Mouse (Mus musculus): ENCODE measurements around the gene Bicd2. TPM values are rescaled to one million over a fixed set of nuclear protein-coding genes. Genes with fewer than 3 reads are reported as not detected.
A peak's percentile ranks its signal among the peaks of the same experiment; 100 is the strongest.

The Bicd2 gene
- polyA plus RNA-seq (2014; fragmentation: Nextera tagmentation; extraction: Ambion mirVana): 37.1 and 37.4 TPM in 2 replicates

DNA sequence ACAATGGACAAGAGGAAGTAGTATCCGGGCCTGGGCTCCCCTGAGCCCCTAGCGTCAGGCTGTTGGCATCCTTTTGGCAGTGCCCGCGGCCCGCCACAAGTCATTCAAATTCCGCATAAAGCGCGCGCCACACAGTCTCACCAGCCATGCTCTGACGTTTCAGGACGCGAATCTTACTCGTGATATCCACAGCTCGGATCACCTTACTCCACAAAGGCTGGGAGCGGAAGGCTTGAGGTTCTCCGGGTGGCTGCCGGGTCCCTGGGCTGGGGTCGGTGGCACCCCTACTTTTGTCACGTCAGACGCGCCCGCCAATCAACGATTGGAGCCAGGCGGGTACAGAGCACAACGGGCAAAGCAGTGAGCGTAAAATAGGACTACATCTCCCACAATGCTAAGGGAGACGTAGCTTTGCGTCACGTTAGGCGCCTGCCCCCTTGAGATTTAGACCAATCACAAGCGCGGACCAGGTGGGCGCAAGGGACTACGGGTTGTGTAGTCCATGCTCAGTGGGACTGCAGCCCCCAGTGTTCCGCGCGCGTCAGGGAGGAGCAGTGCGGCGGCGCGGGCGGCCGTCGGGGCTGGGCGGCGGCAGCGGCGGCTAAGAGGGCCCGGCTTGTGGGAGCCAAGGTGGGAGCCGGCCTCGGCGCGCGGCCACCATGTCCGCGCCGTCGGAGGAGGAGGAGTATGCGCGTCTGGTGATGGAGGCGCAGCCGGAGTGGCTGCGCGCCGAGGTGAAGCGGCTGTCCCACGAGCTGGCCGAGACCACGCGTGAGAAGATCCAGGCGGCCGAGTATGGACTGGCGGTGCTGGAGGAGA is at the start of gene Bicd2:
Gene Bicd2, plus strand, starts transcription at position 574 of the 819 bp plus-strand sequence.
- peak within 1 kb of the TSS; percentile 73 for H3K4me2 ChIP-seq (ENCODE audit: low read depth)
- WGBS: under 1% methylated on average over 73 of the region's 74 CpGs
- peak; percentile 95 for DNase-seq (ENCODE audit: low spot score)
- peak; percentile 99 for ATAC-seq (ENCODE audit: insufficient read depth, low FRiP score, low TSS enrichment)
- H3K27me3 ChIP-seq (ENCODE audit: control insufficient read depth, insufficient read depth, low read length): no peaks in the 10 kb centered on the region
- peak within 1 kb of the TSS; percentile 80 for H3K9ac ChIP-seq (ENCODE audit: low read length)
- H3K36me3 ChIP-seq (ENCODE audit: control insufficient read depth, insufficient read depth, low read length): no peaks in the 10 kb centered on the region
- peak within 1 kb of the TSS; percentile 82 for H3K4me3 ChIP-seq (ENCODE audit: low read depth, low read length)
- H3K4me1 ChIP-seq (ENCODE audit: control insufficient read depth, insufficient read depth, low read length): peaks cover 18% of the 10 kb centered on the region; the same call in 1 of the 2 replicates
- no peaks in the 10 kb centered on the region for H3K9me3 ChIP-seq (ENCODE audit: control insufficient read depth, low read length)
- peak within 1 kb of the TSS; percentile 58; the same call in 1 of the 2 replicates for H3K27ac ChIP-seq (ENCODE audit: low read depth, low read length)

DNA sequence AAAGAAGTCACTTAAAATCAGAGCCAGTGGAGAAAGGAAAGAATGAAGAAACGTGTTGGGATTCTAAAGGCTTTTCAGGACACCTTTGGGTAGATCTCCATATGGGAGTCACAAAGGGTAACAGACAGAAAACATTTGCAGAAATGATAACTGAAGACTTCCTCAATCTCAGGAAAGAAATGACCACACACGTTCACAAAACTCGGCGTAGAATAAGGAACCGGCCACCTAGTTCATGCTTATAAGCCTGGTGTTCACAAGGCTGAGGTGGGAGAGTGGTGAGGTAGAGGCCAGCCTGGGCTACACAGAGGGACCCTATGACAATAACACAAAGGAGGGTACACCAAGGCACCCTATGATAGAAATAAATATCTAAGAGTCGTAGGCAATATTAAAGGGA is 49.4 kb upstream of the Bicd2 start:
- ATAC-seq (ENCODE audit: insufficient read depth, low FRiP score, low TSS enrichment): no peak

DNA sequence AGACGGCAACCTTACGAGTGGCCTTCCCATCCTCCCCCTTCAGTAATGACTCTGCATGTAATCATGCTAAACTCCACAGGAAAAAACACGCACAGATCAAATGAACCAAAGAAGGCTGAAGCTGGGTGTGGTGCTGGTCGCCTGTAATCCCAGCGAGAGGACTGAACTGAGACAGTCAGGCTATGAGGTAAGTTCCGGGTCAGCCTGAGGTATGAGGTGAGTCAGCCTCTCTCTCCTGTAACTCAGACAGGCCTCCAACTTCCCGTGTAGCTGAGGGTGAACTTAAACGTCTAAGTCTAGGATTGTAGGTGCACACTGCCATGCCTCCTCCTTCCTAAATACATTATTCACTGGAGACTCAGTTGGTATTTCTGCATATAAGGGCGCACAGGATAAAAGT is 47.3 kb upstream of the Bicd2 start:
- H3K9ac ChIP-seq (ENCODE audit: low read length): no peak overlapping the region
- no peak overlapping the region for H3K27ac ChIP-seq (ENCODE audit: low read depth, low read length)
- ATAC-seq (ENCODE audit: insufficient read depth, low FRiP score, low TSS enrichment) (no peak), DNase-seq (ENCODE audit: low spot score) (no peak)
- WGBS: 82% methylated on average over 9 of the region's 9 CpGs
- H3K4me2 ChIP-seq (ENCODE audit: low read depth): no peak overlapping the region
- no peaks in the 10 kb centered on the region for H3K27me3 ChIP-seq (ENCODE audit: control insufficient read depth, insufficient read depth, low read length)
- no peaks in the 10 kb centered on the region for H3K9me3 ChIP-seq (ENCODE audit: control insufficient read depth, low read length)
- H3K36me3 ChIP-seq (ENCODE audit: control insufficient read depth, insufficient read depth, low read length): no peaks in the 10 kb centered on the region
- H3K4me1 ChIP-seq (ENCODE audit: control insufficient read depth, insufficient read depth, low read length): no peaks in the 10 kb centered on the region
- H3K4me3 ChIP-seq (ENCODE audit: low read depth, low read length): no peak overlapping the region

More for the DNA sequence above, 49.4 kb upstream of the Bicd2 start:
- no peak for DNase-seq (ENCODE audit: low spot score)
- no peaks in the 10 kb centered on the region for H3K9me3 ChIP-seq (ENCODE audit: control insufficient read depth, low read length)
- no peak overlapping the region for H3K4me3 ChIP-seq (ENCODE audit: low read depth, low read length)
- H3K4me2 ChIP-seq (ENCODE audit: low read depth): no peak overlapping the region
- H3K9ac ChIP-seq (ENCODE audit: low read length): no peak overlapping the region
- H3K4me1 ChIP-seq (ENCODE audit: control insufficient read depth, insufficient read depth, low read length): no peaks in the 10 kb centered on the region
- no peak overlapping the region for H3K27ac ChIP-seq (ENCODE audit: low read depth, low read length)
- 94% methylated on average over 6 of the region's 6 CpGs for WGBS
- H3K36me3 ChIP-seq (ENCODE audit: control insufficient read depth, insufficient read depth, low read length): no peaks in the 10 kb centered on the region
- no peaks in the 10 kb centered on the region for H3K27me3 ChIP-seq (ENCODE audit: control insufficient read depth, insufficient read depth, low read length)

DNA sequence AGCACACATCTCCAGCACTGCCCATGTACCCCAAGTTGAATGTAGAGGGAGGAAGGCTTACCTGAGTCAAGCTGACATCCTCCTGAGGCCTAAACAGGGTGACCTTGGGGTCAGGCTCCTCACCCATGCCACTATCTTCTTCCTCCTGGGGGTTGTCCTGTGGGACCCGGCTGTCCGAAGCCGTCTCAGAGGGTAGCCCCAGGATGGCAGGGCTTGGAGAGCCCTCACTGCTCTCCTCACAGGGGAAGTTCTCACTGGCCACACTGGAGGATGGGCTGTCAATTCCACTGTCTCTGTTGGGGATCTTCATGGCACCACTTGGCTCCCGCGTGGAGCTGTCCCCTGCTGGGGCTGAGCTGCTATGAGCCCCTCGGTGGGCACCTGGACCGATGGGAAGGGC is 45.1 kb upstream of the Bicd2 start:
- Histone ChIP-seq H3K9ac (ENCODE audit: low read length) (no peak overlapping the region), H3K4me3 (ENCODE audit: low read depth, low read length) (no peak overlapping the region), H3K4me1 (ENCODE audit: control insufficient read depth, insufficient read depth, low read length) (no peaks in the 10 kb centered on the region), H3K4me2 (ENCODE audit: low read depth) (no peak overlapping the region), H3K36me3 (ENCODE audit: control insufficient read depth, insufficient read depth, low read length) (no peaks in the 10 kb centered on the region), H3K27me3 (ENCODE audit: control insufficient read depth, insufficient read depth, low read length) (no peaks in the 10 kb centered on the region), H3K9me3 (ENCODE audit: control insufficient read depth, low read length) (no peaks in the 10 kb centered on the region), H3K27ac (ENCODE audit: low read depth, low read length) (no peak overlapping the region)
- WGBS: 80% methylated on average over 7 of the region's 7 CpGs
- DNase-seq (ENCODE audit: low spot score): no peak
- no peak for ATAC-seq (ENCODE audit: insufficient read depth, low FRiP score, low TSS enrichment)

DNA sequence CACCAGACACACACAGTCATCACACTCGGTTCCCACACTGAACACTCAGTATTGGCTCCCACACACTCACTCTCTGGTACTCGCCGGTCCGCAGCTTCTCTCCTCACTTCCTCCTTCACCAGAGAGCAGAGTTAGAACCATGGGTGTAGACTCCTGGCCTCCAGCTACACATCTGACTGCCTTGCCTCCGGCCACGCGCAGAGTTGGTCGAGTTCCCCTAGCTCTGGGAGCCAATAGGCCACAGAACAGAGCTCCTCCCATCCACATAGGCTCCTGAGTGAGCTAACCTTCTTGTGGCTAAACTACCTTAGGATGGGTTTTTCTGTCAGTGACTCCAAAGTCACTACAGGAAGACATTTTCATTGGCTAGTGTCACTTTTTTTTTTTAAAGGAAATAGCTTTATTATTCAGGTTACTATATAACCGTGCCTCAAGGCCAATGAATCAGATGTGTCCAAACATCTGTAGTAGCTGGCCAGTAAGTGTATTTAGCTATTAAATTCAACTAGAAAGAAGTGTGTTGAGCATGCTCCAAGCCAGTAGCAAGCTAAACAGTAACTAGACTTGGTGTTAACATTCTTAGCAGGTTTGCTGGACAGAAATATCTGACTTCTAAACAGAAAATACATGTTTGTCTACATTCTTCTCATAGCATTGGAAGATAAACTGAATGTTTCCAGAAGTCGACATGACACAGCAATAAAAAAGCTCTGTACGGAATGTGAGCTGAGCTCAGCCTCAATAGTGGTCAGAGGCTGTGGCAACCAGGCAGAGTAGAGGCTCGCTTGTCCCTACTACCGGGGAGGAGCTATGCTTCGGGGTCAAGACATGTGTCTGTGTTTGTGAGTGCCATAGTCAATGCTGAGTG is 42.6 kb upstream of the Bicd2 start:
- H3K9ac ChIP-seq (ENCODE audit: low read length): no peak overlapping the region
- no peaks in the 10 kb centered on the region for H3K27me3 ChIP-seq (ENCODE audit: control insufficient read depth, insufficient read depth, low read length)
- DNase-seq (ENCODE audit: low spot score) (no peak), ATAC-seq (ENCODE audit: insufficient read depth, low FRiP score, low TSS enrichment) (no peak)
- H3K4me2 ChIP-seq (ENCODE audit: low read depth): no peak overlapping the region
- H3K36me3 ChIP-seq (ENCODE audit: control insufficient read depth, insufficient read depth, low read length): no peaks in the 10 kb centered on the region
- H3K4me3 ChIP-seq (ENCODE audit: low read depth, low read length): no peak overlapping the region
- no peaks in the 10 kb centered on the region for H3K4me1 ChIP-seq (ENCODE audit: control insufficient read depth, insufficient read depth, low read length)
- WGBS: 90% methylated on average over 14 of the region's 14 CpGs
- no peaks in the 10 kb centered on the region for H3K9me3 ChIP-seq (ENCODE audit: control insufficient read depth, low read length)
- no peak overlapping the region for H3K27ac ChIP-seq (ENCODE audit: low read depth, low read length)

DNA sequence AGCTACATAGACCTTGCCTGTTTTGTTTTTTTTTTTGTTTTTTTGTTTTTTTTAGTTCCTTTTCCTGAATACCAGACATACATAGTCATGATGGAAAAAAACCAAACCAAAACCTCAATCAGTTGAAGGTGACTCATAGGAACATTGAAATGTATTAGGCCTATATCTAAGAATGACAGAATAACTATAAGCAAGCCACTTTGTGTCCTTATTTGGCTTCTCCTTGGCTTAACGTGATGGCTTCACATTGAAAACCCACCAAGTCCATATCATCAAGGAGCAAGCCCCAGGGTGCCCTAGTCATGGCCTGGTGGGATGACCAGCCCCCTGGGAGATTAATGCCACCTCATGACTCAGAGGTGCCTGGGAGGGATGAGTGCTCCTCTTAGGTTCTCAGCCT is 40.6 kb upstream of the Bicd2 start:
- no peak overlapping the region for H3K27ac ChIP-seq (ENCODE audit: low read depth, low read length)
- 83% methylated on average over 1 of the region's 1 CpGs for whole genome bisulfite sequencing
- no peak overlapping the region for H3K9ac ChIP-seq (ENCODE audit: low read length)
- H3K27me3 ChIP-seq (ENCODE audit: control insufficient read depth, insufficient read depth, low read length): no peaks in the 10 kb centered on the region
- no peaks in the 10 kb centered on the region for H3K36me3 ChIP-seq (ENCODE audit: control insufficient read depth, insufficient read depth, low read length)
- ATAC-seq (ENCODE audit: insufficient read depth, low FRiP score, low TSS enrichment) (no peak), DNase-seq (ENCODE audit: low spot score) (no peak)
- no peaks in the 10 kb centered on the region for H3K9me3 ChIP-seq (ENCODE audit: control insufficient read depth, low read length)
- no peaks in the 10 kb centered on the region for H3K4me1 ChIP-seq (ENCODE audit: control insufficient read depth, insufficient read depth, low read length)
- no peak overlapping the region for H3K4me2 ChIP-seq (ENCODE audit: low read depth)
- H3K4me3 ChIP-seq (ENCODE audit: low read depth, low read length): no peak overlapping the region

DNA sequence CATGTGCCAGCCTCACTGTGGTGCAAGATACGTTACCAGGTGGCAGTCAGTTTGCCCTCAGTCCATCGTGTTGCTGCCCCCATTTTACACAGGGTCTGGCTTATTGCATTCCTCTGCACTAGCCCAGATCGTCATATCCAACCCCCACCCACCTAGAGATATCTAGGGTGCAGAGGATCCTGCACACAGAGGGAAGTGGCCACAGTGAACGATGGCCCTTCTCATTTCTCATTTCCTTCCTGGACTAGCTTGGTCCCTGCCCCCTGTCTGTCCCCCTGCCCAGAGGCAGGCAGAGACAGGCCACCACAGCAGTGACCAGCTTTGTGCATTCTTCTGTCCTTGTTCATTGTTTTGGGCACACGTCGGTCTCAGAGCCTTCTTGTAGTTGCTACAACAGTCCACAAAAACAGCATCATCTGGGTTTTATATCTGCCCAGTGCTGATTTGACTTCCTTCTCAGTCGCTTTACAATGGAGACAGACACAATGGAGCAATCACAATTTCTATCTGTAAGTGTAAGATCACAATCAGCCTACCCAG is 34.5 kb upstream of the Bicd2 start:
- peaks cover 3% of the 10 kb centered on the region; the same call in 1 of the 2 replicates for H3K4me1 ChIP-seq (ENCODE audit: control insufficient read depth, insufficient read depth, low read length)
- no peak for DNase-seq (ENCODE audit: low spot score)
- H3K27ac ChIP-seq (ENCODE audit: low read depth, low read length): no peak overlapping the region

DNA sequence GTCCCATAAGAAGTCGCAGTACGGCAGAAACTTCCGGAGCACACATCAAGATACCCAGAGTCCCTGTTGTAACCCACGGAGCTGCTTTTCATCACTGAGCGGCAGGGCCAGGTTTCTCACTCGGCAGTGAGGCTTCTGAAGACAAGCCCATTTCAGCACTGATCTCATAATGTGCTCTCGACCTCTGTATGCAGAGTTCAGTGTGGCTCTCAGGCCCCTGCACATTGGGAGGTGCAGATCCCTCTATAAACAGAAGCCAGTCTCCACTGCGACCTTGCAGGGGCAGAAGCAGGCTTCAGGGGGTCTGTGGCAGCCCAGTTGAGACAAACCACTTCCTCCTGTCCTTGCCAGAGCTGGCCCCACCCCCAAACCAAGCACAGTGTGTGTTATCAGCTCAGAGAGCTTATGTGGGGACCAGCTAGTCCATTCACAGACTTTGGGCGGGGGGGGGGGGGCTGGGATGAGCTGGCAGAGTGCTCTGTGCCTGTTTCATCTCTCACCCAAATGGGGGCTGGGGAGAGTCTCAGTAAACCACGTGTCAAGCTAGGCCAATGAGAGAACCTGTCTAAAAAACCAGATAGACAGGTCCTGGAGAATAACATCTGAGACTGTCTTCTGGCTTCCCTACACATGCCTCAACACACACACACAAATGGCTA is 33.9 kb upstream of the Bicd2 start:
- Histone ChIP-seq H3K36me3 (ENCODE audit: control insufficient read depth, insufficient read depth, low read length) (no peaks in the 10 kb centered on the region), H3K27ac (ENCODE audit: low read depth, low read length) (no peak overlapping the region), H3K9ac (ENCODE audit: low read length) (no peak overlapping the region), H3K4me3 (ENCODE audit: low read depth, low read length) (no peak overlapping the region), H3K27me3 (ENCODE audit: control insufficient read depth, insufficient read depth, low read length) (no peaks in the 10 kb centered on the region), H3K4me1 (ENCODE audit: control insufficient read depth, insufficient read depth, low read length) (peaks cover 3% of the 10 kb centered on the region; the same call in 1 of the 2 replicates), H3K9me3 (ENCODE audit: control insufficient read depth, low read length) (no peaks in the 10 kb centered on the region), H3K4me2 (ENCODE audit: low read depth) (no peak overlapping the region)
- DNase-seq (ENCODE audit: low spot score) (no peak), ATAC-seq (ENCODE audit: insufficient read depth, low FRiP score, low TSS enrichment) (no peak)
- WGBS: 52% methylated on average over 10 of the region's 10 CpGs

More for the DNA sequence above, 34.5 kb upstream of the Bicd2 start:
- H3K4me3 ChIP-seq (ENCODE audit: low read depth, low read length): no peak overlapping the region
- H3K27me3 ChIP-seq (ENCODE audit: control insufficient read depth, insufficient read depth, low read length): no peaks in the 10 kb centered on the region
- H3K9ac ChIP-seq (ENCODE audit: low read length): no peak overlapping the region
- H3K36me3 ChIP-seq (ENCODE audit: control insufficient read depth, insufficient read depth, low read length): no peaks in the 10 kb centered on the region
- H3K4me2 ChIP-seq (ENCODE audit: low read depth): no peak overlapping the region
- H3K9me3 ChIP-seq (ENCODE audit: control insufficient read depth, low read length): no peaks in the 10 kb centered on the region
- ATAC-seq (ENCODE audit: insufficient read depth, low FRiP score, low TSS enrichment): no peak
- 78% methylated on average over 7 of the region's 7 CpGs for WGBS

All from neural tube, embryonic 11.5 days (tissue).